Mouse (Mus musculus): ENCODE results near the gene Chd6. TPM values are rescaled to one million over a fixed set of nuclear protein-coding genes. Genes with fewer than 3 reads are reported as not detected.

Gene Chd6
- polyA plus RNA-seq, 1 experiment from 2014 or later: 13.2 TPM

- WGBS: 57% methylated on average over 9 of the region's 9 CpGs
- peak overlapping the region; percentile 30; the same call in 1 of the 2 replicates for H3K27ac ChIP-seq (replicated peaks)
These were observed 194.2 kb downstream of the Chd6 start for GRCm38 (mm10) chr2:160914656-160915055.

GRCm38 (mm10) chr2:160912231-160912671 lies 196.6 kb downstream of the Chd6 start, which contains the start of gene Emilin3:
TSS of gene Emilin3 (minus strand) at chr2:160912328.
- Histone ChIP-seq H3K9ac (ENCODE audit: low read length) (peak within 1 kb of the TSS; percentile 56), H3K4me3 (ENCODE audit: low read depth, low read length) (peak within 1 kb of the TSS; percentile 52), H3K4me1 (replicated peaks; ENCODE audit: control insufficient read depth, insufficient read depth) (0 out of 2 replicates have a peak, but pooled peaks cover 2% of the 10 kb centered on the region), H3K9me3 (ENCODE audit: control insufficient read depth, low read length) (no peaks in the 10 kb centered on the region), H3K27ac (replicated peaks) (peak within 1 kb of the TSS; percentile 31), H3K36me3 (ENCODE audit: control insufficient read depth, insufficient read depth, low read length) (peaks cover 3% of the 10 kb centered on the region; the same call in 1 of the 2 replicates), H3K27me3 (ENCODE audit: control insufficient read depth, insufficient read depth, low read length) (peaks cover 3% of the 10 kb centered on the region; the same call in 1 of the 2 replicates), H3K4me2 (replicated peaks; ENCODE audit: low read depth) (peak within 1 kb of the TSS; percentile 74)
- DNase-seq (ENCODE audit: low spot score) (peak; percentile 31), ATAC-seq (ENCODE audit: low FRiP score, low TSS enrichment) (peak; percentile 47; the same call in 1 of the 2 replicates)
- under 1% methylated on average over 40 of the region's 46 CpGs for WGBS
- TF ChIP-seq CTCF (IDR thresholded peaks at IDR 0.05; ENCODE audit: low read depth): no peak
- no peak for TF ChIP-seq EP300 (optimal IDR thresholded peaks at IDR 0.05)

More at GRCm38 (mm10) chr2:160914656-160915055, 194.2 kb downstream of the Chd6 start:
- ATAC-seq (ENCODE audit: low FRiP score, low TSS enrichment): no peak
- TF ChIP-seq EP300 (optimal IDR thresholded peaks at IDR 0.05): no peak
- no peak for TF ChIP-seq CTCF (IDR thresholded peaks at IDR 0.05; ENCODE audit: low read depth)
- no peak overlapping the region for H3K4me2 ChIP-seq (replicated peaks; ENCODE audit: low read depth)
- 0 out of 2 replicates have a peak, but pooled peaks cover 2% of the 10 kb centered on the region for H3K4me1 ChIP-seq (replicated peaks; ENCODE audit: control insufficient read depth, insufficient read depth)
- H3K9ac ChIP-seq (ENCODE audit: low read length): no peak overlapping the region
- peaks cover 3% of the 10 kb centered on the region; the same call in 1 of the 2 replicates for H3K27me3 ChIP-seq (ENCODE audit: control insufficient read depth, insufficient read depth, low read length)
- DNase-seq (ENCODE audit: low spot score): no peak
- no peak overlapping the region for H3K4me3 ChIP-seq (ENCODE audit: low read depth, low read length)
- H3K9me3 ChIP-seq (ENCODE audit: control insufficient read depth, low read length): no peaks in the 10 kb centered on the region
- H3K36me3 ChIP-seq (ENCODE audit: control insufficient read depth, insufficient read depth, low read length): no peaks in the 10 kb centered on the region

GRCm38 (mm10) chr2:160911558-160912201 lies 197.2 kb downstream of the Chd6 start:
- no peaks in the 10 kb centered on the region for H3K9me3 ChIP-seq (ENCODE audit: control insufficient read depth, low read length)
- peak overlapping the region; percentile 31 for H3K27ac ChIP-seq (replicated peaks)
- H3K4me1 ChIP-seq (replicated peaks; ENCODE audit: control insufficient read depth, insufficient read depth): 0 out of 2 replicates have a peak, but pooled peaks cover 2% of the 10 kb centered on the region
- TF ChIP-seq CTCF (IDR thresholded peaks at IDR 0.05; ENCODE audit: low read depth): peak; percentile 1; the same call in 1 of the 2 replicates
- TF ChIP-seq EP300 (optimal IDR thresholded peaks at IDR 0.05): no peak
- H3K4me2 ChIP-seq (replicated peaks; ENCODE audit: low read depth): peak overlapping the region; percentile 74
- DNase-seq (ENCODE audit: low spot score) (peak; percentile 27), ATAC-seq (ENCODE audit: low FRiP score, low TSS enrichment) (peak; percentile 27; the same call in 1 of the 2 replicates)
- H3K27me3 ChIP-seq (ENCODE audit: control insufficient read depth, insufficient read depth, low read length): peaks cover 3% of the 10 kb centered on the region; the same call in 1 of the 2 replicates
- H3K4me3 ChIP-seq (ENCODE audit: low read depth, low read length): peak overlapping the region; percentile 52
- peak overlapping the region; percentile 56 for H3K9ac ChIP-seq (ENCODE audit: low read length)
- peaks cover 3% of the 10 kb centered on the region; the same call in 1 of the 2 replicates for H3K36me3 ChIP-seq (ENCODE audit: control insufficient read depth, insufficient read depth, low read length)
- WGBS: 2% methylated on average over 44 of the region's 64 CpGs

- Histone ChIP-seq H3K9me3 (ENCODE audit: control insufficient read depth, low read length) (no peaks in the 10 kb centered on the region), H3K4me3 (ENCODE audit: low read depth, low read length) (no peak overlapping the region), H3K4me1 (replicated peaks; ENCODE audit: control insufficient read depth, insufficient read depth) (0 out of 2 replicates have a peak, but pooled peaks cover 2% of the 10 kb centered on the region), H3K27ac (replicated peaks) (no peak overlapping the region), H3K36me3 (ENCODE audit: control insufficient read depth, insufficient read depth, low read length) (peaks cover 3% of the 10 kb centered on the region; the same call in 1 of the 2 replicates), H3K9ac (ENCODE audit: low read length) (no peak overlapping the region), H3K27me3 (ENCODE audit: control insufficient read depth, insufficient read depth, low read length) (peaks cover 3% of the 10 kb centered on the region; the same call in 1 of the 2 replicates), H3K4me2 (replicated peaks; ENCODE audit: low read depth) (no peak overlapping the region)
- 67% methylated on average over 5 of the region's 5 CpGs for WGBS
- no peak for DNase-seq (ENCODE audit: low spot score)
- no peak for ATAC-seq (ENCODE audit: low FRiP score, low TSS enrichment)
- TF ChIP-seq CTCF (IDR thresholded peaks at IDR 0.05; ENCODE audit: low read depth) (no peak), EP300 (optimal IDR thresholded peaks at IDR 0.05) (no peak)
These were observed 198.2 kb downstream of the Chd6 start for GRCm38 (mm10) chr2:160910633-160911032.

GRCm38 (mm10) chr2:160908607-160909006 lies 200.3 kb downstream of the Chd6 start:
- no peak overlapping the region for H3K27ac ChIP-seq (replicated peaks)
- H3K9ac ChIP-seq (ENCODE audit: low read length): no peak overlapping the region
- H3K27me3 ChIP-seq (ENCODE audit: control insufficient read depth, insufficient read depth, low read length): peaks cover 3% of the 10 kb centered on the region; the same call in 1 of the 2 replicates
- 0 out of 2 replicates have a peak, but pooled peaks cover 2% of the 10 kb centered on the region for H3K4me1 ChIP-seq (replicated peaks; ENCODE audit: control insufficient read depth, insufficient read depth)
- ATAC-seq (ENCODE audit: low FRiP score, low TSS enrichment): no peak
- TF ChIP-seq CTCF (IDR thresholded peaks at IDR 0.05; ENCODE audit: low read depth) (no peak), EP300 (optimal IDR thresholded peaks at IDR 0.05) (no peak)
- no peak overlapping the region for H3K4me3 ChIP-seq (ENCODE audit: low read depth, low read length)
- H3K9me3 ChIP-seq (ENCODE audit: control insufficient read depth, low read length): no peaks in the 10 kb centered on the region
- DNase-seq (ENCODE audit: low spot score): no peak
- peaks cover 3% of the 10 kb centered on the region; the same call in 1 of the 2 replicates for H3K36me3 ChIP-seq (ENCODE audit: control insufficient read depth, insufficient read depth, low read length)
- no peak overlapping the region for H3K4me2 ChIP-seq (replicated peaks; ENCODE audit: low read depth)
- 64% methylated on average over 18 of the region's 18 CpGs for WGBS
